Mouse (Mus musculus) liver, postnatal 0 days (tissue): Measurements from ENCODE around the gene CK137956.

ENCODE experiments used
- CTCF ChIP-seq: sonication (generic); IDR thresholded peaks from 2 replicates; pipeline ENCODE4 v1.5.1; 2016; ENCODE audit warnings: antibody characterized with exemption, low read depth
- EP300 ChIP-seq: IDR thresholded peaks from 2 replicates; pipeline ENCODE4 v1.6.1; 2016; ENCODE audit warnings: antibody characterized with exemption, low read depth, mild to moderate bottlenecking

DNA sequence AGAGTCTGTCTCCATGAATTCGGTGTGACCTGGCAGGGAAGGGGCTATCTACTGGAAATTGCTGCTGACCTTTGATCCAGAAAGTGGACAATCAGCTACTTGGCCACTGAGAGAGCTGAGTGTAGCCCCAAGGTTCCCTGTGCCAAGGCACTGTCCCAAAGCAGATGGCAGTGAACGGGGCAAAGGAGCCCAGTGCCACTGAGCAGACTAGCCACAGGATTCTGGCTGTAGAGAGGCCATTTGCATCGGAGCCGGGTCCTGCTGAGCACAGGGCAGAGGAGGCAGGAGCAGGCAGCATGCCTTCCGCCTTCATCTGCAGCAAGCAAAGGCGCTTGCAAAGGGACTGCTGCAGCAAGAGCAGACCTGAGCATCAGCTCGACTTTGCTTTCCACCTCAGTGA lies 1.6 kb downstream of the CK137956 start:
- no peak for TF ChIP-seq CTCF
- TF ChIP-seq EP300, result no peak
